Mouse (Mus musculus): ENCODE data around the gene Cenpm. TPM values are rescaled to one million over a fixed set of nuclear protein-coding genes. Genes with fewer than 3 reads are reported as not detected.

Gene Cenpm
- polyA plus RNA-seq, 1 experiment from 2014 or later = 32.8 TPM

GRCm38 (mm10) chr15:82223657-82224601 is 20.6 kb downstream of the Cenpm start, which contains the start of gene Tnfrsf13c:
Gene Tnfrsf13c, minus strand, starts transcription at chr15:82224369.
- peaks cover 36% of the 10 kb centered on the region for H3K4me1 ChIP-seq (replicated peaks)
- H3K4me3 ChIP-seq (replicated peaks) = peak within 1 kb of the TSS; percentile 56
- H3K27ac ChIP-seq (replicated peaks) = no peak within 1 kb of the TSS
- ATAC-seq (ENCODE audit: insufficient read depth) = peak; percentile 77
- peak within 1 kb of the TSS; percentile 79 for H3K4me2 ChIP-seq
- peaks cover 74% of the 10 kb centered on the region for H3K27me3 ChIP-seq
- no peaks in the 10 kb centered on the region for H3K36me3 ChIP-seq (replicated peaks)
- WGBS (ENCODE audit: insufficient replicate concordance) = 5% methylated on average over 44 of the region's 44 CpGs
- H3K9me3 ChIP-seq (replicated peaks) = no peaks in the 10 kb centered on the region
- H3K9ac ChIP-seq = peak within 1 kb of the TSS; percentile 54

- peak overlapping the region; percentile 79 for H3K4me2 ChIP-seq
- H3K9me3 ChIP-seq (replicated peaks) = no peaks in the 10 kb centered on the region
- H3K27me3 ChIP-seq = peaks cover 81% of the 10 kb centered on the region
- WGBS (ENCODE audit: insufficient replicate concordance) = 26% methylated on average over 7 of the region's 7 CpGs
- H3K4me3 ChIP-seq (replicated peaks) = peak overlapping the region; percentile 56; the same call in 1 of the 2 replicates
- peaks cover 30% of the 10 kb centered on the region for H3K4me1 ChIP-seq (replicated peaks)
- H3K36me3 ChIP-seq (replicated peaks) = no peaks in the 10 kb centered on the region
- ATAC-seq (ENCODE audit: insufficient read depth) = no peak
- no peak overlapping the region for H3K27ac ChIP-seq (replicated peaks)
- no peak overlapping the region for H3K9ac ChIP-seq
Observed at GRCm38 (mm10) chr15:82223251-82223650, 21.3 kb downstream of the Cenpm start.

GRCm38 (mm10) chr15:82221104-82221860 is 23.3 kb downstream of the Cenpm start:
- peaks cover 94% of the 10 kb centered on the region for H3K27me3 ChIP-seq

GRCm38 (mm10) chr15:82220003-82220675 is 24.4 kb downstream of the Cenpm start:
- H3K4me3 ChIP-seq (replicated peaks) = no peak overlapping the region
- H3K36me3 ChIP-seq (replicated peaks) = no peaks in the 10 kb centered on the region
- no peaks in the 10 kb centered on the region for H3K9me3 ChIP-seq (replicated peaks)
- no peak overlapping the region for H3K4me2 ChIP-seq
- WGBS (ENCODE audit: insufficient replicate concordance) = 66% methylated on average over 12 of the region's 12 CpGs
- peaks cover 17% of the 10 kb centered on the region for H3K4me1 ChIP-seq (replicated peaks)
- H3K27ac ChIP-seq (replicated peaks) = no peak overlapping the region
- no peak overlapping the region for H3K9ac ChIP-seq
- ATAC-seq (ENCODE audit: insufficient read depth) = no peak
- H3K27me3 ChIP-seq = peaks cover 94% of the 10 kb centered on the region

More at GRCm38 (mm10) chr15:82221104-82221860, 23.3 kb downstream of the Cenpm start:
- Histone ChIP-seq H3K9me3 (replicated peaks) (no peaks in the 10 kb centered on the region), H3K4me2 (no peak overlapping the region), H3K9ac (no peak overlapping the region), H3K36me3 (replicated peaks) (no peaks in the 10 kb centered on the region), H3K4me1 (replicated peaks) (peaks cover 26% of the 10 kb centered on the region), H3K4me3 (replicated peaks) (no peak overlapping the region), H3K27ac (replicated peaks) (no peak overlapping the region)
- ATAC-seq (ENCODE audit: insufficient read depth) = no peak
- 65% methylated on average over 14 of the region's 14 CpGs for WGBS (ENCODE audit: insufficient replicate concordance)

- no peak overlapping the region for H3K4me3 ChIP-seq (replicated peaks)
- H3K4me1 ChIP-seq (replicated peaks) = peaks cover 6% of the 10 kb centered on the region
- no peaks in the 10 kb centered on the region for H3K9me3 ChIP-seq (replicated peaks)
- no peak overlapping the region for H3K9ac ChIP-seq
- peaks cover 94% of the 10 kb centered on the region for H3K27me3 ChIP-seq
- 27% methylated on average over 26 of the region's 26 CpGs for WGBS (ENCODE audit: insufficient replicate concordance)
- H3K27ac ChIP-seq (replicated peaks) = no peak overlapping the region
- no peak for ATAC-seq (ENCODE audit: insufficient read depth)
- no peak overlapping the region for H3K4me2 ChIP-seq
- no peaks in the 10 kb centered on the region for H3K36me3 ChIP-seq (replicated peaks)
Observed at GRCm38 (mm10) chr15:82218778-82219666, 25.5 kb downstream of the Cenpm start.

GRCm38 (mm10) chr15:82217980-82218379 is 26.6 kb downstream of the Cenpm start:
- H3K9ac ChIP-seq = no peak overlapping the region
- 52% methylated on average over 9 of the region's 9 CpGs for WGBS (ENCODE audit: insufficient replicate concordance)
- H3K36me3 ChIP-seq (replicated peaks) = no peaks in the 10 kb centered on the region
- peaks cover 94% of the 10 kb centered on the region for H3K27me3 ChIP-seq
- H3K4me1 ChIP-seq (replicated peaks) = no peaks in the 10 kb centered on the region
- H3K27ac ChIP-seq (replicated peaks) = no peak overlapping the region
- no peaks in the 10 kb centered on the region for H3K9me3 ChIP-seq (replicated peaks)
- no peak overlapping the region for H3K4me3 ChIP-seq (replicated peaks)
- no peak for ATAC-seq (ENCODE audit: insufficient read depth)
- H3K4me2 ChIP-seq = no peak overlapping the region

- no peaks in the 10 kb centered on the region for H3K36me3 ChIP-seq (replicated peaks)
- peaks cover 94% of the 10 kb centered on the region for H3K27me3 ChIP-seq
- WGBS (ENCODE audit: insufficient replicate concordance) = 35% methylated on average over 7 of the region's 7 CpGs
- H3K4me3 ChIP-seq (replicated peaks) = no peak overlapping the region
- H3K9me3 ChIP-seq (replicated peaks) = no peaks in the 10 kb centered on the region
- H3K27ac ChIP-seq (replicated peaks) = no peak overlapping the region
- H3K4me2 ChIP-seq = no peak overlapping the region
- H3K4me1 ChIP-seq (replicated peaks) = peaks cover 7% of the 10 kb centered on the region
- ATAC-seq (ENCODE audit: insufficient read depth) = no peak
- H3K9ac ChIP-seq = no peak overlapping the region
Observed at GRCm38 (mm10) chr15:82217039-82217438, 27.5 kb downstream of the Cenpm start.

GRCm38 (mm10) chr15:82216142-82216827 is 28.3 kb downstream of the Cenpm start:
- ATAC-seq (ENCODE audit: insufficient read depth) = no peak
- peaks cover 95% of the 10 kb centered on the region for H3K27me3 ChIP-seq
- no peaks in the 10 kb centered on the region for H3K9me3 ChIP-seq (replicated peaks)
- peaks cover 14% of the 10 kb centered on the region for H3K4me1 ChIP-seq (replicated peaks)
- H3K4me3 ChIP-seq (replicated peaks) = no peak overlapping the region
- no peak overlapping the region for H3K4me2 ChIP-seq
- no peaks in the 10 kb centered on the region for H3K36me3 ChIP-seq (replicated peaks)
- WGBS (ENCODE audit: insufficient replicate concordance) = 59% methylated on average over 20 of the region's 20 CpGs
- H3K27ac ChIP-seq (replicated peaks) = no peak overlapping the region
- no peak overlapping the region for H3K9ac ChIP-seq

- no peak overlapping the region for H3K4me3 ChIP-seq (replicated peaks)
- ATAC-seq (ENCODE audit: insufficient read depth) = no peak
Observed at GRCm38 (mm10) chr15:82215332-82216046, 29.1 kb downstream of the Cenpm start.

More at GRCm38 (mm10) chr15:82215332-82216046, 29.1 kb downstream of the Cenpm start:
- Histone ChIP-seq H3K4me1 (replicated peaks) (peaks cover 14% of the 10 kb centered on the region), H3K36me3 (replicated peaks) (no peaks in the 10 kb centered on the region), H3K9ac (no peak overlapping the region), H3K9me3 (replicated peaks) (no peaks in the 10 kb centered on the region), H3K27ac (replicated peaks) (no peak overlapping the region), H3K4me2 (no peak overlapping the region), H3K27me3 (peaks cover 95% of the 10 kb centered on the region)
- 42% methylated on average over 11 of the region's 11 CpGs for WGBS (ENCODE audit: insufficient replicate concordance)

Data from liver, embryonic 15.5 days (tissue).